Mouse (Mus musculus) limb, embryonic 13.5 days (tissue): ENCODE measurements around the gene Nrp1. TPM values are rescaled to one million over a fixed set of nuclear protein-coding genes. Genes with fewer than 3 reads are reported as not detected.

Source experiments
- ATAC-seq: fragments of 200-750 bp; cut with Nextera tagmentation; 2 replicates; pipeline ENCODE4 v1.8.0; 2017; ENCODE audit warnings: low read depth, moderate number of reproducible peaks, moderate TSS enrichment; ENCODE audit not compliant: low FRiP score
- H3K27ac ChIP-seq: fragments of 300-500 bp; sonication (generic); 2 replicates; pipeline ENCODE4 v1.5.1; 2015; ENCODE audit warnings: inconsistent platforms, mild to moderate bottlenecking, moderate library complexity
- H3K27me3 ChIP-seq: fragments of 300-500 bp; sonication (generic); 2 replicates; pipeline ENCODE4 v1.6.1; 2015; ENCODE audit warnings: mild to moderate bottlenecking, inconsistent platforms
- H3K36me3 ChIP-seq: fragments of 300-500 bp; sonication (generic); 2 replicates; pipeline ENCODE4 v1.6.1; 2015; ENCODE audit warnings: inconsistent platforms, mild to moderate bottlenecking, moderate library complexity
- H3K4me1 ChIP-seq: fragments of 300-500 bp; sonication (generic); 2 replicates; pipeline ENCODE4 v1.6.1; 2015; ENCODE audit warnings: inconsistent platforms
- H3K4me2 ChIP-seq: fragments of 300-500 bp; sonication (generic); replicated peaks from 2 replicates; pipeline ENCODE4 v1.6.1; 2015; ENCODE audit warnings: inconsistent platforms, mild to moderate bottlenecking, moderate library complexity
- H3K4me3 ChIP-seq: fragments of 300-500 bp; sonication (generic); 2 replicates; pipeline ENCODE4 v1.5.1; 2015; ENCODE audit warnings: moderate library complexity, mild to moderate bottlenecking, inconsistent platforms
- H3K9ac ChIP-seq: fragments of 300-500 bp; sonication (generic); 2 replicates; pipeline ENCODE4 v1.6.1; 2015; ENCODE audit warnings: mild to moderate bottlenecking, inconsistent platforms
- H3K9me3 ChIP-seq: fragments of 300-500 bp; sonication (generic); 2 replicates; pipeline ENCODE4 v1.6.1; 2016; ENCODE audit warnings: inconsistent platforms
- WGBS: fragments of 180-500 bp; shearing (Covaris S2); methylation state at CpG from one replicate; pipeline ENCODE4 v1.1.7; 2015; 5-methylcytosine and 5-hydroxymethylcytosine counted together
- polyA plus RNA-seq: library from polyadenylated mRNA; unstranded; fragments of >200 nt; fragmentation: Nextera tagmentation; extraction: Ambion mirVana; gene quantifications from 2 replicates; pipeline ENCODE4 v1.2.1, GENCODE M21; 2015

Nrp1 gene
- polyA plus RNA-seq, 1 experiment from 2014 or later: 71.4 TPM

GRCm38 (mm10) chr8:128356170-128356569 lies 2.2 kb upstream of the Nrp1 start:
- Histone ChIP-seq H3K4me1 (peaks cover 21% of the 10 kb centered on the region), H3K36me3 (no peaks in the 10 kb centered on the region), H3K4me2 (peak overlapping the region; percentile 99; the same call in 1 of the 2 replicates), H3K27ac (no peak overlapping the region), H3K4me3 (no peak overlapping the region), H3K9me3 (no peaks in the 10 kb centered on the region), H3K27me3 (peaks cover 14% of the 10 kb centered on the region), H3K9ac (no peak overlapping the region)
- ATAC-seq: no peak
- WGBS: 68% methylated on average over 5 of the region's 5 CpGs

GRCm38 (mm10) chr8:128356796-128357539 lies 1.4 kb upstream of the Nrp1 start:
- Histone ChIP-seq H3K27me3 (peaks cover 20% of the 10 kb centered on the region), H3K27ac (no peak overlapping the region), H3K36me3 (no peaks in the 10 kb centered on the region), H3K4me1 (peaks cover 26% of the 10 kb centered on the region), H3K9ac (peak overlapping the region; percentile 88), H3K4me3 (peak overlapping the region; percentile 76), H3K9me3 (no peaks in the 10 kb centered on the region), H3K4me2 (peak overlapping the region; percentile 99)
- WGBS: 4% methylated on average over 39 of the region's 49 CpGs
- peak; percentile 68 for ATAC-seq

GRCm38 (mm10) chr8:128357540-128358405 lies 631 bp upstream of the Nrp1 start:
- Histone ChIP-seq H3K4me1 (peaks cover 26% of the 10 kb centered on the region), H3K9ac (peak overlapping the region; percentile 88), H3K27ac (peak overlapping the region; percentile 69), H3K9me3 (no peaks in the 10 kb centered on the region), H3K36me3 (no peaks in the 10 kb centered on the region), H3K4me3 (peak overlapping the region; percentile 76), H3K27me3 (peaks cover 24% of the 10 kb centered on the region), H3K4me2 (peak overlapping the region; percentile 99)
- peak; percentile 38 for ATAC-seq
- WGBS: under 1% methylated on average over 29 of the region's 29 CpGs

- Histone ChIP-seq H3K4me3 (peak overlapping the region; percentile 76), H3K27ac (peak overlapping the region; percentile 90), H3K36me3 (no peaks in the 10 kb centered on the region), H3K9ac (peak overlapping the region; percentile 88), H3K4me2 (peak overlapping the region; percentile 99), H3K4me1 (peaks cover 31% of the 10 kb centered on the region), H3K9me3 (no peaks in the 10 kb centered on the region), H3K27me3 (peaks cover 27% of the 10 kb centered on the region)
- no peak for ATAC-seq
- WGBS: under 1% methylated on average over 41 of the region's 41 CpGs
These were observed 534 bp downstream of the Nrp1 start for GRCm38 (mm10) chr8:128358756-128359520.

- H3K4me2 ChIP-seq: peak overlapping the region; percentile 99
- no peaks in the 10 kb centered on the region for H3K9me3 ChIP-seq
- H3K27ac ChIP-seq: peak overlapping the region; percentile 90
- peaks cover 31% of the 10 kb centered on the region for H3K4me1 ChIP-seq
- H3K4me3 ChIP-seq: peak overlapping the region; percentile 76
- under 1% methylated on average over 40 of the region's 40 CpGs for WGBS
- H3K36me3 ChIP-seq: no peaks in the 10 kb centered on the region
- H3K9ac ChIP-seq: peak overlapping the region; percentile 88
- H3K27me3 ChIP-seq: peaks cover 32% of the 10 kb centered on the region
- ATAC-seq: peak; percentile 20; the same call in 1 of the 2 replicates
These were observed 1.3 kb downstream of the Nrp1 start for GRCm38 (mm10) chr8:128359521-128360318.

- H3K4me2 ChIP-seq: peak overlapping the region; percentile 99
- H3K36me3 ChIP-seq: no peaks in the 10 kb centered on the region
- H3K27ac ChIP-seq: no peak overlapping the region
- peak overlapping the region; percentile 48; the same call in 1 of the 2 replicates for H3K9ac ChIP-seq
- peaks cover 41% of the 10 kb centered on the region for H3K27me3 ChIP-seq
- no peaks in the 10 kb centered on the region for H3K9me3 ChIP-seq
- WGBS: 21% methylated on average over 5 of the region's 5 CpGs
- H3K4me1 ChIP-seq: peaks cover 34% of the 10 kb centered on the region
- ATAC-seq: no peak
- peak overlapping the region; percentile 76 for H3K4me3 ChIP-seq
These were observed 3.0 kb downstream of the Nrp1 start for GRCm38 (mm10) chr8:128361343-128361870.

GRCm38 (mm10) chr8:128362940-128363595 lies 4.7 kb downstream of the Nrp1 start:
- H3K4me1 ChIP-seq: peaks cover 30% of the 10 kb centered on the region
- H3K4me3 ChIP-seq: peak overlapping the region; percentile 23
- 10% methylated on average over 11 of the region's 11 CpGs for WGBS
- H3K27me3 ChIP-seq: peaks cover 43% of the 10 kb centered on the region
- H3K9me3 ChIP-seq: no peaks in the 10 kb centered on the region
- H3K9ac ChIP-seq: no peak overlapping the region
- H3K36me3 ChIP-seq: no peaks in the 10 kb centered on the region
- H3K27ac ChIP-seq: no peak overlapping the region
- peak overlapping the region; percentile 52 for H3K4me2 ChIP-seq
- no peak for ATAC-seq

- Histone ChIP-seq H3K9me3 (no peaks in the 10 kb centered on the region), H3K36me3 (no peaks in the 10 kb centered on the region), H3K27ac (no peak overlapping the region), H3K4me1 (peaks cover 37% of the 10 kb centered on the region), H3K9ac (no peak overlapping the region), H3K4me3 (no peak overlapping the region), H3K4me2 (no peak overlapping the region), H3K27me3 (peaks cover 15% of the 10 kb centered on the region; the same call in 1 of the 2 replicates)
- WGBS: 56% methylated on average over 4 of the region's 4 CpGs
- no peak for ATAC-seq
These were observed 12.1 kb downstream of the Nrp1 start for GRCm38 (mm10) chr8:128370496-128370895.

GRCm38 (mm10) chr8:128371026-128371425 lies 12.6 kb downstream of the Nrp1 start:
- Histone ChIP-seq H3K9me3 (no peaks in the 10 kb centered on the region), H3K27me3 (peaks cover 10% of the 10 kb centered on the region; the same call in 1 of the 2 replicates), H3K4me3 (no peak overlapping the region), H3K27ac (no peak overlapping the region), H3K4me1 (peaks cover 33% of the 10 kb centered on the region), H3K36me3 (no peaks in the 10 kb centered on the region), H3K9ac (no peak overlapping the region), H3K4me2 (no peak overlapping the region)
- no peak for ATAC-seq
- 79% methylated on average over 6 of the region's 6 CpGs for WGBS

- 52% methylated on average over 3 of the region's 3 CpGs for WGBS
- H3K9ac ChIP-seq: no peak overlapping the region
- ATAC-seq: no peak
- H3K4me1 ChIP-seq: peaks cover 30% of the 10 kb centered on the region
- H3K4me2 ChIP-seq: no peak overlapping the region
- H3K4me3 ChIP-seq: no peak overlapping the region
- H3K36me3 ChIP-seq: no peaks in the 10 kb centered on the region
- H3K9me3 ChIP-seq: no peaks in the 10 kb centered on the region
- H3K27me3 ChIP-seq: 0 out of 2 replicates have a peak, but pooled peaks cover 8% of the 10 kb centered on the region
- no peak overlapping the region for H3K27ac ChIP-seq
These were observed 13.4 kb downstream of the Nrp1 start for GRCm38 (mm10) chr8:128371789-128372188.
